Mouse (Mus musculus): ENCODE measurements around the gene Rcan2.

- TF ChIP-seq CTCF (IDR thresholded peaks at IDR 0.05; ENCODE audit: extremely low read depth, insufficient read length, insufficient replicate concordance, low read depth, low read length) (no peak), POLR2A (IDR thresholded peaks at IDR 0.05; ENCODE audit: low read depth, low read length) (no peak)
These were observed 210.8 kb downstream of the Rcan2 start for GRCm38 (mm10) chr17:44011917-44012316.
